Mouse (Mus musculus) large intestine, adult 2 months (tissue): Measurements from ENCODE around the gene Ccl20. TPM values are rescaled to one million over a fixed set of nuclear protein-coding genes. Genes with fewer than 3 reads are reported as not detected.
A peak's percentile ranks its signal among the peaks of the same experiment; 100 is the strongest.

Experiments
- DNase-seq: peaks from one replicate; pipeline ENCODE4 v3.0.0-alpha.2; 2012; ENCODE audit warnings: low read depth, low spot score
- WGBS: fragments of 180-500 bp; shearing (Covaris S2); methylation state at CpG from one replicate; pipeline ENCODE4 v1.1.7; 2018; 5-methylcytosine and 5-hydroxymethylcytosine counted together
- polyA plus RNA-seq: library from polyadenylated mRNA; depleted of rRNA; stranded (reverse); fragments of >200 nt; gene quantifications from 2 replicates; pipeline ENCODE4 v1.2.3, GENCODE M21; 2012; rRNA removed

Ccl20 gene
- polyA plus RNA-seq, 1 experiment = 3.6 TPM

- WGBS = 18% methylated on average over 7 of the region's 7 CpGs
- no peak for DNase-seq
Observed at GRCm38 (mm10) chr1:83135829-83136228, 19.3 kb downstream of the Ccl20 start.

DNA sequence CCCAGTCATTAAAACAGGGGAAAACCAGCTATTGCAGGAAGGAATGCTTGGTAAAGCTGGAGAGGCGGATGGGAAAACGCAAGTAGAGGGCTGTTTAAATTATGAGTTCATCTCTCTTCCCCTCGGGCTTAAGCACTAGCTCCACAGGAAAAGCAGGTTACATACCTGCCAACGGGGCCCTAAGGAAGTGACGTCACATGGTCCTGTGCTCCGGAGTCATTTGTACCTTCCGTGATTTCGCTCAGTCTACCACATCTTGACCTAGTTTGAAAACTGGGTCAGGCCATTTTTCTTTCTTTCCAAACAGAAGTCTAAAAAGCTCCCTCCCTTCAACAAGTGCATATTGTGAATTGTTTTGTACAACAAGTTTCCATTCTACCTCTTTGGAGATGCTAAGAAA is 21.3 kb downstream of the Ccl20 start:
- 41% methylated on average over 8 of the region's 8 CpGs for WGBS
- no peak for DNase-seq

- WGBS = 95% methylated on average over 6 of the region's 6 CpGs
- no peak for DNase-seq
Observed at GRCm38 (mm10) chr1:83138721-83139120, 22.2 kb downstream of the Ccl20 start.

DNA sequence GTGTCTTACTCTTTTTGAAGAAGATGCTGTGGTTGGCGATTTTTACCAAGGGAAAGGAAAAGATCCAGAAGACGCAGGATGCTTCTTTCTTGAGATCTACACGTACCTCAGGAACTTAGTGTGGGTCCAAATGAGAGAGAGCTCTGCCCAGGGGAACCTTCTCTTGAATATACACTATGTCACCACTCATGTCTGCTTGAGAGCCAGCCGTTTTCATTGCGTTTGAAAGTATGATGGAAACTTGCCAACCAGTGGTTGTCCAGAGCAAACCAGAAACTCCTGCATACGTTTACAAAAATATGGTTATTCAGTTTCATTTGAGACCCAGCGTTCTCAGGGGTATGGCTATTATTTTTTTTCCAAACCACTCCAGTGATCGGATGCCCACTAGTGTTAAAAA is 24.9 kb downstream of the Ccl20 start:
- DNase-seq = no peak
- WGBS = 78% methylated on average over 8 of the region's 8 CpGs

DNA sequence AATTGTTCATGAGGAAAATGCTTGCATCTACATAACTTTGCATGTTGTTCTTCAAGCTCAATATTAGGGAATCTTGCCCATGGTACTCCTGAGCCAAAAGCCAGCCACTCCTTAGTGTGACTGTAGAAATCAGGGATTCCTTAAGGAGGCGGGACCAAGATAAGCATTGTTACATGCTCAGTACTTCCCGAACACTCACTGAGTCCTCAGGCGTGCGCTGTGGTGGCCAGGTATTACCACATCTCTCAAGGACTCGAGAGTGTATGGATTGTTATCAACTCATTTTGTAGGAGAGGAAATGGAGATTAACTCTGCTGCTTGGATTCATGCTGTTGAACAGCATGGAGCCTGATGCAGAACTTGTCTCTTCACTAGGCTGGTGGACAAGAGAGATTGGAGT is 25.5 kb downstream of the Ccl20 start:
- WGBS = 26% methylated on average over 5 of the region's 5 CpGs
- no peak for DNase-seq

DNA sequence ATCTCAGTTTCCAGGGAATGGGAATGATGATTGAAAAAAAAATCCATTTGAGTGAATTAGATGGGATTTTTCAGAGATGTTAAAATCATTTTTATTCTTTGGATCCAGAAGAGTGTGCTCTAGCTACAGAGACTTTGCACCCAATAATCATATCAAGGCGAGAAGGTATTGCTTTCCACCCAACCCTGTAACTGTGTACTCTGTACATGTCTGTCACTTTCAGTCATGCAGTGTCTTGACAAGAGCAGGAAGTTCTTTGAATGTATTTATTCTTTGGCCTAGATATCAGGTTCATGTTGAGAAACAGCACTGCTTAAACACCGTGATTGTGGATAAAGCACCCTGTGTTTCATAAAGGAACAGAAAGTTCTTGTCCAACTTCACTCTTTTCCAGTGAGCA is 30.0 kb downstream of the Ccl20 start:
- peak; percentile 52 for DNase-seq
- WGBS = 36% methylated on average over 2 of the region's 2 CpGs

GRCm38 (mm10) chr1:83150227-83150626 is 33.7 kb downstream of the Ccl20 start:
- DNase-seq = no peak
- 57% methylated on average over 3 of the region's 3 CpGs for WGBS

- DNase-seq = no peak
- 76% methylated on average over 3 of the region's 3 CpGs for WGBS
Observed at GRCm38 (mm10) chr1:83152961-83153360, 36.4 kb downstream of the Ccl20 start.

DNA sequence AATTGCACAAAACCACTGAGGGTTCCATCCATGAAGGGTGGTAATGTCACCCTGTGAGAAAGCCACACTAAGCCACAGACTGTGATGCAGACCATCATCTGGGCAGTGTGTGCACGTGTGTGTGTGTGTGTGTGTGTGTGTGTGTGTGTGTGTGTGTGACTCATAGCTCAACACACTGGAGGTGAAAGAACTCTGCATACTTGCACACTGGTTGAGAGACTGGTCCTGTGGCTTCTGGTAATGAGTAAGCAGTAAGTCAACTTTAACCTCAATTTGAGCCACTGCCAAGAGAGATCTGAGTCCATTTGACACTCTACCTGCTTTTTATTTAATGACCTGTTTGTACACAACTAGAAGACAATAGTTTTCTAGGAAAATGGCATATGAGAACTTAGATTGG is 40.3 kb downstream of the Ccl20 start:
- DNase-seq = no peak
- 33% methylated on average over 1 of the region's 1 CpGs for WGBS

- DNase-seq = no peak
- under 1% methylated on average over 16 of the region's 16 CpGs for WGBS
Observed at GRCm38 (mm10) chr1:83159603-83160002, 43.0 kb downstream of the Ccl20 start, which contains the start of gene Daw1. Daw1 (plus strand) TSS chr1:83159752.

DNA sequence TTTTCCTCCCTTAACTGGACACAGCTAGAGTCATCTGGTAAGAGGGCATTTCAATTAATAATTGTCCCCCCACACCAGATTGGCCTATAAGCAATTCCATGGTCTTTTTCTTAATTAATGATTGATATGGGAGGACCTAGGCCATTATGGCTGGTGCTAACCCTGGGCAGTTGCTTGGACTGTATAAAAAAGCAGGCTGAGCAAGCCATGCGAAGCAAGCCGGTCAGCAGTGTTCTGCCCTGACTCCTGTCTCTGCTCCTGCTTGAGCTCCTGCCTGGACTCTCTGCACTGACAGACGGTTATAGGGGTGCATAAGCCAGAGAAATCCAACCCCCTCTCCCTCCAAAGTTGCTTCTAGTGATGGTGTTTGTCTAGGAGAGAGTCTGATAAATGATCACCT is 45.1 kb downstream of the Ccl20 start:
- 83% methylated on average over 3 of the region's 3 CpGs for WGBS
- no peak for DNase-seq

- DNase-seq = no peak
Observed at GRCm38 (mm10) chr1:83164027-83164426, 47.5 kb downstream of the Ccl20 start.

More at GRCm38 (mm10) chr1:83164027-83164426, 47.5 kb downstream of the Ccl20 start:
- 40% methylated on average over 3 of the region's 3 CpGs for WGBS

Other genes starting within 250 kb of the Ccl20 start
- 0.74 and 1.2 TPM in 2 replicates for gene A030005L19Rik, start 203.4 kb upstream of the Ccl20 start, polyA plus RNA-seq
- gene A030014E15Rik, start 191.8 kb upstream of the Ccl20 start, polyA plus RNA-seq = not detected in 2 replicates
- not detected in 2 replicates for gene Gm6217, start 185.4 kb upstream of the Ccl20 start, polyA plus RNA-seq
- not detected in 2 replicates for gene A030003K21Rik, start 173.4 kb upstream of the Ccl20 start, polyA plus RNA-seq
- not detected in 2 replicates for gene Gm7544, start 160.8 kb upstream of the Ccl20 start, polyA plus RNA-seq
- not detected in 2 replicates for gene Gm47955, start 156.5 kb upstream of the Ccl20 start, polyA plus RNA-seq
- not detected in 2 replicates for gene Gm47959, start 116.2 kb upstream of the Ccl20 start, polyA plus RNA-seq
- gene Slc19a3, start 78.3 kb upstream of the Ccl20 start, polyA plus RNA-seq = 0.12 and 0.60 TPM in 2 replicates
- gene Krtap28-10, start 74.3 kb upstream of the Ccl20 start, polyA plus RNA-seq = not detected in 2 replicates
- gene Gm47969, start 71.8 kb upstream of the Ccl20 start, polyA plus RNA-seq = not detected in 2 replicates
- not detected in 2 replicates for gene A030005K14Rik, start 57.4 kb upstream of the Ccl20 start, polyA plus RNA-seq
- gene Krtap28-13, start 55.8 kb upstream of the Ccl20 start, polyA plus RNA-seq = not detected in 2 replicates
- gene Daw1, start 43.0 kb downstream of the Ccl20 start, polyA plus RNA-seq = not detected in 2 replicates